Mouse (Mus musculus) small intestine, adult 2 months (tissue): ENCODE measurements around the gene Ntm. TPM values are rescaled to one million over a fixed set of nuclear protein-coding genes. Genes with fewer than 3 reads are reported as not detected.

ENCODE experiments used
- H3K27ac ChIP-seq: fragments of 200-500 bp; 2 replicates; pipeline ENCODE4 v1.5.1; 2012; ENCODE audit warnings: low read depth, low read length, control low read depth, inconsistent platforms; ENCODE audit not compliant: insufficient read depth
- H3K27me3 ChIP-seq: fragments of 200-500 bp; 2 replicates; pipeline ENCODE4 v1.6.1; 2012; ENCODE audit warnings: mild to moderate bottlenecking, moderate library complexity, low read length, inconsistent platforms; ENCODE audit not compliant: control insufficient read depth, insufficient read depth
- H3K36me3 ChIP-seq: fragments of 200-500 bp; 2 replicates; pipeline ENCODE4 v1.6.1; 2012; ENCODE audit warnings: mild to moderate bottlenecking, low read length, control low read depth, inconsistent platforms; ENCODE audit not compliant: control insufficient read depth, insufficient read depth
- H3K4me1 ChIP-seq: fragments of 200-500 bp; 2 replicates; pipeline ENCODE4 v1.6.1; 2012; ENCODE audit warnings: low read length, inconsistent platforms, mixed read lengths; ENCODE audit not compliant: control insufficient read depth, insufficient read depth, insufficient read length
- H3K4me3 ChIP-seq: fragments of 200-500 bp; 2 replicates; pipeline ENCODE4 v1.5.1; 2012; ENCODE audit warnings: low read depth, mild to moderate bottlenecking, control low read depth, inconsistent platforms, low read length, moderate library complexity
- CTCF ChIP-seq: fragments of 200-500 bp; IDR thresholded peaks from 2 replicates; pipeline ENCODE4 v1.5.1; 2012; ENCODE audit warnings: low read depth, mild to moderate bottlenecking, control low read depth, inconsistent platforms, low read length, moderate library complexity, mixed read lengths; ENCODE audit not compliant: insufficient replicate concordance, insufficient read length; ENCODE audit errors: extremely low read depth
- POLR2A ChIP-seq: fragments of 200-500 bp; IDR thresholded peaks from 2 replicates; pipeline ENCODE4 v1.6.1; 2012; ENCODE audit warnings: low read depth, mild to moderate bottlenecking, control low read depth, inconsistent platforms, low read length, moderate library complexity
- WGBS: fragments of 180-500 bp; shearing (Covaris S2); methylation state at CpG from one replicate; pipeline ENCODE4 v1.1.7; 2018; 5-methylcytosine and 5-hydroxymethylcytosine counted together
- polyA plus RNA-seq: library from polyadenylated mRNA; depleted of rRNA; stranded (reverse); fragments of >200 nt; gene quantifications from 2 replicates; pipeline ENCODE4 v1.2.3, GENCODE M21; 2012

Ntm gene
- polyA plus RNA-seq, 1 experiment = 0.10 TPM

GRCm38 (mm10) chr9:29960236-29960635 is 2.7 kb downstream of the Ntm start:
- no peaks in the 10 kb centered on the region for H3K27me3 ChIP-seq
- WGBS = 44% methylated on average over 3 of the region's 3 CpGs
- no peaks in the 10 kb centered on the region for H3K36me3 ChIP-seq
- H3K4me3 ChIP-seq = no peak overlapping the region
- no peaks in the 10 kb centered on the region for H3K4me1 ChIP-seq
- TF ChIP-seq POLR2A = no peak
- TF ChIP-seq CTCF = no peak
- H3K27ac ChIP-seq = no peak overlapping the region

- TF ChIP-seq CTCF (no peak), POLR2A (no peak)
- H3K27me3 ChIP-seq = no peaks in the 10 kb centered on the region
- WGBS = 59% methylated on average over 5 of the region's 5 CpGs
- H3K27ac ChIP-seq = no peak overlapping the region
- no peaks in the 10 kb centered on the region for H3K36me3 ChIP-seq
- no peaks in the 10 kb centered on the region for H3K4me1 ChIP-seq
- H3K4me3 ChIP-seq = no peak overlapping the region
Measured at GRCm38 (mm10) chr9:29956936-29957335, 6.0 kb downstream of the Ntm start.

- Histone ChIP-seq H3K27me3 (no peaks in the 10 kb centered on the region), H3K36me3 (no peaks in the 10 kb centered on the region), H3K4me3 (no peak overlapping the region), H3K27ac (no peak overlapping the region), H3K4me1 (no peaks in the 10 kb centered on the region)
- TF ChIP-seq POLR2A = no peak
- no peak for TF ChIP-seq CTCF
- WGBS = 50% methylated on average over 6 of the region's 6 CpGs
Measured at GRCm38 (mm10) chr9:29954031-29954430, 8.9 kb downstream of the Ntm start.

GRCm38 (mm10) chr9:29949041-29949440 is 13.9 kb downstream of the Ntm start:
- Histone ChIP-seq H3K36me3 (no peaks in the 10 kb centered on the region), H3K4me3 (no peak overlapping the region), H3K4me1 (no peaks in the 10 kb centered on the region), H3K27me3 (no peaks in the 10 kb centered on the region), H3K27ac (no peak overlapping the region)
- 85% methylated on average over 3 of the region's 3 CpGs for WGBS
- no peak for TF ChIP-seq POLR2A

GRCm38 (mm10) chr9:29943209-29944070 is 19.5 kb downstream of the Ntm start:
- Histone ChIP-seq H3K27ac (no peak overlapping the region), H3K36me3 (no peaks in the 10 kb centered on the region), H3K4me1 (no peaks in the 10 kb centered on the region), H3K4me3 (no peak overlapping the region), H3K27me3 (no peaks in the 10 kb centered on the region)
- TF ChIP-seq POLR2A (no peak), CTCF (no peak)
- WGBS = 18% methylated on average over 20 of the region's 20 CpGs

- Histone ChIP-seq H3K27ac (no peak overlapping the region), H3K4me1 (no peaks in the 10 kb centered on the region), H3K4me3 (no peak overlapping the region), H3K27me3 (no peaks in the 10 kb centered on the region), H3K36me3 (no peaks in the 10 kb centered on the region)
- TF ChIP-seq POLR2A (no peak), CTCF (no peak)
- WGBS = 74% methylated on average over 11 of the region's 11 CpGs
Measured at GRCm38 (mm10) chr9:29942183-29942952, 20.6 kb downstream of the Ntm start.

GRCm38 (mm10) chr9:29939517-29940034 is 23.4 kb downstream of the Ntm start:
- no peaks in the 10 kb centered on the region for H3K27me3 ChIP-seq
- H3K4me3 ChIP-seq = no peak overlapping the region
- H3K27ac ChIP-seq = no peak overlapping the region
- no peak for TF ChIP-seq CTCF
- TF ChIP-seq POLR2A = no peak
- H3K4me1 ChIP-seq = no peaks in the 10 kb centered on the region
- WGBS = 92% methylated on average over 16 of the region's 16 CpGs
- no peaks in the 10 kb centered on the region for H3K36me3 ChIP-seq
